Mouse (Mus musculus) left cerebral cortex, postnatal 10 days (tissue): Measurements from ENCODE around the gene Bank1. TPM values are rescaled to one million over a fixed set of nuclear protein-coding genes. Genes with fewer than 3 reads are reported as not detected.
"Not testable (repeated sequence)": the region's sequence is repeated elsewhere in the genome, so short reads cannot be mapped to it uniquely, and the experiment has no call there.

Experiments
- DNase-seq, 2 experiments: peaks; one replicate each; pipeline ENCODE4 v3.0.0; 2021 to 2022; ENCODE audit warnings: low spot score in 2 of 2, mixed read lengths in 1 of 2; ENCODE audit errors: extremely low spot score in 1 of 2
- intact Hi-C: fragments of 180-260 bp; cut with DNase I; formaldehyde crosslinking; loops from one replicate; pipeline ENCODE4 v1.15.1; 2025
- total RNA-seq, 2 experiments: library from RNA; stranded (reverse); gene quantifications; 2 replicates each; pipeline ENCODE4 v1.2.3; 2021

Bank1 gene
- total RNA-seq = under 1 TPM; 0.71 to 0.73 TPM

GRCm38 (mm10) chr3:136325783-136326182 is at the start of gene Bank1:
Gene Bank1, minus strand, starts transcription at chr3:136326066.
- DNase-seq = peak; percentile 11 to 42
- intact Hi-C loops = no loop called here

- no peak for DNase-seq
- intact Hi-C loops = no loop called here
Observed at GRCm38 (mm10) chr3:136369916-136370315, 44.0 kb upstream of the Bank1 start.

DNA sequence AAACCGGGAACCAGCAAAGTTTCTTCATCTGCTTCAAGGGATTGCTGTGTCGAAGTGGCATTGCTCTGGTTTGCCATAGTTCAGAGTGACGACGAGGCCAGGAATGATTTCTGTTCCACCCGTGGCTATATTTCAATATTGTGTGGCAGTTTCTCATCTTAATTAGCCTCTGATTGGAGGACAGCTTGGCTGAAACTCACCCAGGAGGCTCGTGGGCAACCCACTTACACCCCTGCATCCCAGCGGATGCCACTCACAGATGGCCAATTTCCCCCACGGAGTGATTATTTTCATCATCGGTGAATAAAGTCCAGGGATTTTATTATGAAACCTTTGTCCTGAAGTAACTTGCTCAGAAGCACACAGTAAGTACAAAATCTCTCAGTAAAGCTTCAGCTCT is 43.6 kb upstream of the Bank1 start:
- DNase-seq = no peak
- intact Hi-C loops = no loop called here

DNA sequence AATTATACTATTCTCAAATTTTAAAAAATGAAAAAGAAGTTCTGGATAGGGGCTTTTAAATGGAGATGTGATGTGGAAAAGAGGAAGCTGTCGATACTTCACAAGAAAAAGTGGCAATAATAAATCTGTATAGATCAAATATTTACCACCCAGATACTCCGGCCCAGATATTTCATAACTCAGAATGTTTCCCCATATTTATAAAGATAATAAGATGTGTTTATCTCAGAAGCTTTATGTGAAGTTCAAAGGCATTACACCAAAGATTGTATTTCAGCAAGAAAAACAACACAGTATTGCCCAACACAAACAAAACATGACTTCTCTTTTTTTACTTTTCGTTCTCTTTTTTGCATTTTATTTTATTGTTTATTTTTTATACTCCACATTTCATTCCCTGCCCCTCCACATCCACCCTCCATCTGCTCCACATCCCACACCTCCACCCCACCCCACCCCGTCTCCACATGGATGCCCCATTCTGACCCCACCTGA is 42.7 kb upstream of the Bank1 start:
- no peak for DNase-seq
- intact Hi-C loops = no loop called here

GRCm38 (mm10) chr3:136349690-136350089 is 23.8 kb upstream of the Bank1 start:
- DNase-seq = no peak
- intact Hi-C loops = no loop called here

DNA sequence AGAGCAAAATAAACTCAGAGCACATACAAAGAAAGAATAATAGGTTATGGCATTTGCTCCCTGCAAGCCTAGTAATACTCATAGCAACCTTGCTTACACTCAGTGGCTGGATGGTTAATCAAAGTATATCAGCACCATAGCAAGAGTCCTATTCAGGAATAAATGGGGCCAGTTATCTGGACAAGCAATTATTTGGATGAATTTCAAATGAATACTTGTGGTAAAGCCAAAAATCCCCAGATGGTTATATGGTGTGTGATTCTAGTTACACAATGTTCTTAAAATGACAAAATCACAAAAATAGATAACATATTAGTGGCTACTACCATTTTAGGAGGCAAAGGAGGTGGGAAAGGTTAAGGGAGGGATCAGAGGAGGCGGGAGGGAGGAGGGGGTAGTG is 22.7 kb upstream of the Bank1 start:
- intact Hi-C loops = no loop called here
- DNase-seq = no peak

DNA sequence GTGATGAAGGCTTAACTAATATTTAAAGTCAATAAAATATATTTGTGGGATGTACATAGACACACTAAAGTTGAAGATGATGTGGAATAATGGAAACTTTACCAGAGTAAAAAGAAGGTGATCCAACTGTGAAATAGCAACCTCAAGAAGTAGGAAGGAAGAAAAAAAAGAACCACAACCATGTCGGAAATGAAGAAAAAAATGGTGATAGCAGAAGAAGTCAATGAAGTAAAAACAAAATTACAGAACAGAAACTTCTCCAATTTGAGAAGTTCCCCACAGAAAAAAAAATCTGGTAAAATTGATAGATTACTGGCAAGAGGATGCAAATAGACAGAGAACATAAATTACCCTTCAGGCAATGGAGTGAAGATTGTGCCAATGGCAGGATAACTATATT is 21.4 kb upstream of the Bank1 start:
- intact Hi-C loops = no loop called here
- DNase-seq = no peak

- intact Hi-C loops = no loop called here
Observed at GRCm38 (mm10) chr3:136341911-136342310, 16.0 kb upstream of the Bank1 start.

GRCm38 (mm10) chr3:136339896-136340295 is 14.0 kb upstream of the Bank1 start:
- intact Hi-C loops = no loop called here

More at GRCm38 (mm10) chr3:136341911-136342310, 16.0 kb upstream of the Bank1 start:
- no peak for DNase-seq

DNA sequence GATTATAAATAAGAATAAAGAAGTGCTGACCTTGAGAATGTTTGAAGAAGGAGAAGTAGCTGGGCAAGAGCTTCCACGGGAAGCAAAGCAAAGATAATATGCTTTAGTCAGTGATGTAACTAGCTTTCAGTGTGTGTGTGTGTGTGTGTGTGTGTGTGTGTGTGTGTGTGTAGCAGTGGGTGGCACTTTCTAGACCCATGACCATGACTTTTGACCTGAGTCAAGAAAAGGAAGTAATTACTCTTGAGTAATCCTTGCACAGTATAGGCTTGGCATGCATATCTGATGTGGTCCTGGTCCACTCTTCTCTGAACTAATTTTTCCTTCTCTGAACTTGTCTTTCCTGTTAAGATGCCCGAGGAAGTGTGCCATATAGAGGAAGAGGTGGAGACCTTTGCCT is 5.3 kb upstream of the Bank1 start:
- intact Hi-C loops = no loop called here
- DNase-seq = no peak

More at GRCm38 (mm10) chr3:136339896-136340295, 14.0 kb upstream of the Bank1 start:
- DNase-seq = no peak

GRCm38 (mm10) chr3:136330043-136330442 is 4.2 kb upstream of the Bank1 start:
- intact Hi-C loops = no loop called here
- no peak for DNase-seq

GRCm38 (mm10) chr3:136329133-136329532 is 3.3 kb upstream of the Bank1 start:
- DNase-seq = no peak
- intact Hi-C loops = no loop called here

DNA sequence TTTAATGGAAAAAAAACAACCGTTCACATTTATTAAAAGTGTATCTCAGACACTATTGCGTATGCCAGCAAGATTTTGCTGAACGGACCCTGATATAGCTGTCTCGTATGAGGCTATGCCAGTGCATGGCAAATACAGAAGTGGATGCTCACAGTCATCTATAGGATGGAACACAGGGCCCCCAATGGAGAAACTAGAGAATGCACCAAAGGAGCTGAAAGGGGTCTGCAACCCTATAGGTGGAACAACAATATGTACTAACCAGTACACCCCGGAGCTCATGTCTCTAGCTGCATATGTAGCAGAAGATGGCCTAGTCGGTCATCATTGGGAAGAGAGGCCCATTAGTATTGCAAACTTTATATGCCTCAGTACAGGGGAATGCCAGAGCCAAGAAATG is 1.1 kb downstream of the Bank1 start:
- intact Hi-C loops, DNase-seq: not testable (repeated sequence)

- intact Hi-C loops = no loop called here
- no peak for DNase-seq
Observed at GRCm38 (mm10) chr3:136321936-136322335, 3.9 kb downstream of the Bank1 start.

GRCm38 (mm10) chr3:136308487-136308886 is 17.4 kb downstream of the Bank1 start:
- intact Hi-C loops = no loop called here
- DNase-seq = no peak

GRCm38 (mm10) chr3:136306564-136307158 is 19.2 kb downstream of the Bank1 start:
- DNase-seq = no peak
- intact Hi-C loops = no loop called here

GRCm38 (mm10) chr3:136302541-136302940 is 23.3 kb downstream of the Bank1 start:
- no peak for DNase-seq
- intact Hi-C loops = no loop called here

GRCm38 (mm10) chr3:136300810-136301209 is 25.1 kb downstream of the Bank1 start:
- DNase-seq, intact Hi-C loops: not testable (repeated sequence)

DNA sequence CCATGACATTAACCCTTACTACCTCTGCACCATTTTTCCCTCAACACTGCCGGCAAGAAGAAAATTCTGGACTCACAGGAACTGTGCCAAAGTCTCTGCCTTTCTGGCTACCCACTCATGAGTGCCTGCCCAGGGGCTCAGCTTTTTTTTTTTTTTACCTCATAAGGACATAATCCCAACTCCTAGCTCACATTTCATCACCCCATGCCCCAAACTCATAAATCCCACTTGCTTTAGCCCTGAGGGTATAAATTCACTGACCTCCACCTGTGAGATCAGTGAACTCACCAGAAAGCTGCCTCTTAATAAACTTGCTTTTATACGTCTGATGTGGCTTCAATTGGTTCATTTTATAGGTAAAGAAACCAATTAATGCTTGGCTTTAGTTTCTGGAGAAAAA is 28.5 kb downstream of the Bank1 start:
- DNase-seq = no peak
- intact Hi-C loops = no loop called here

DNA sequence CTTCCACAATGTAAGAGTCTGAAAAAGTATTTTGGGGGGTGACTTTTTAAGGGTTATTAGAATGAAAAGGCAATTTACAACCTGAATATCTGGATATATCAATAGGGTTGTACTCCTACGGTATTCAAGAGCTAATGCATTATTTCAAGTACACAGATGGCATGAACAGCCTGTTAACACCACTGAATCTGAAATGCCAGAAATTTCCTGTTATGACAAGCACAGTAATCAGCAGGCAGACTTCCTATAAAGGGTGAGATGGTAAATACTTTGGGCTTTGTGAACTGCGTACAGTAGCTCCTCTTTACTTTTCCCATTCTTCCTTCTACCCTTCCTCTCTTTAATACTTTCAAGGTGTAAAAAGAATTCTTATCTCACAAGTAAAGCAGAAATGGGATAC is 30.6 kb downstream of the Bank1 start:
- intact Hi-C loops = no loop called here
- DNase-seq = no peak

- no peak for DNase-seq
- intact Hi-C loops = no loop called here
Observed at GRCm38 (mm10) chr3:136287883-136288282, 38.0 kb downstream of the Bank1 start.
